Mouse (Mus musculus) embryonic fibroblast, embryonic 13.5 days (primary cell): ENCODE results near the gene Prg3. TPM values are rescaled to one million over a fixed set of nuclear protein-coding genes. Genes with fewer than 3 reads are reported as not detected.

Experiments used
- H3K27ac ChIP-seq: 2 replicates; pipeline ENCODE4 v1.5.1; 2012; ENCODE audit warnings: low read length, control low read depth, inconsistent platforms; ENCODE audit not compliant: insufficient read depth
- H3K4me1 ChIP-seq: 2 replicates; pipeline ENCODE4 v1.6.1; 2011; ENCODE audit warnings: low read length; ENCODE audit not compliant: control insufficient read depth, insufficient read depth
- H3K4me3 ChIP-seq: 2 replicates; pipeline ENCODE4 v1.5.1; 2011; ENCODE audit warnings: mild to moderate bottlenecking, control low read depth, low read length; ENCODE audit not compliant: insufficient read depth
- CTCF ChIP-seq: IDR thresholded peaks from 2 replicates; pipeline ENCODE4 v1.5.1; 2011; ENCODE audit warnings: mild to moderate bottlenecking, control low read depth, low read length, moderate library complexity, borderline replicate concordance; ENCODE audit not compliant: insufficient read depth
- POLR2A ChIP-seq: IDR thresholded peaks from 2 replicates; pipeline ENCODE4 v1.6.1; 2011; ENCODE audit warnings: low read depth, mild to moderate bottlenecking, control low read depth, low read length, moderate library complexity
- polyA plus RNA-seq: library from polyadenylated mRNA; stranded (reverse); fragments of >200 nt; gene quantifications from 2 replicates; pipeline ENCODE4 v1.2.4, GENCODE M21; 2011; ENCODE audit warnings: low read depth; ENCODE audit not compliant: missing spikeins, insufficient read length

The Prg3 gene
- not detected in 2 replicates for polyA plus RNA-seq

GRCm38 (mm10) chr2:84987930-84988329 lies at the start of gene Prg3:
Prg3 (plus strand) TSS chr2:84988215.
- no peak for TF ChIP-seq POLR2A
- TF ChIP-seq CTCF: no peak
- Histone ChIP-seq H3K4me3 (no peak within 1 kb of the TSS), H3K4me1 (no peaks in the 10 kb centered on the region), H3K27ac (no peak within 1 kb of the TSS)

DNA sequence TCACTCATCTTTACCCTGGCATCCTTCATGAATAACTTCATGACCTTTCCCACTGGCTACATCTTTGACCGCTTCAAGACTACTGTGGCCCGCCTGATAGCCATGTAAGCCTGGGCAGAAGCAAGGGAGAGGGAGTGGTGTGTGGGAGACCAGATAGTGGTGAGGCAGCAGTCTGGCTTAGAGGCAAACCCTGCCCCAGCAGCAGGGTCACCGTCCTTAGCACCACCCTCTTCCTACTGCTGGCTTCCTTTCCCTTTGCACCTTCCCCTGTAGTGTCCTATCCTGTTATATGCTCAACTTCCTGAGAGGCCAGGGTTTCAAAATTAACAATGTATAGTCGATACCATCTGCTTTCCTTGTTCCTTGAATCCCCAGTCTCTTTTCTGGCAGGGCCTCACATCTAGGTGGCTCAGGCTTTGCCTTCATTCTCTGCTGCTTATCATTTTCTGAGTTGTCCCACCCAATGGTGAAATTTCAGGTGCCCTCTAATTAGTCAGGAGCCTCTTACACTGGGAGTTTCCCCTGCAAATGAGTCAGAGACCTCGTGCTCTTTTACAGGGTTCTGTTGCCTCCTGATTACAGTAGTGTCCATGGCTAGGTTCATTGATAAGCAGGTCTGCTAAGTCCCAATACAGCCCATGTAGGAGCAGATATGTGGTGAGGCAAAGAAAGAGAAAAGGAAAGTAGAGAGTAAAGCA lies 49.6 kb upstream of the Prg3 start:
- Histone ChIP-seq H3K4me1 (no peaks in the 10 kb centered on the region), H3K4me3 (no peak overlapping the region), H3K27ac (no peak overlapping the region)
- TF ChIP-seq POLR2A (no peak), CTCF (no peak)

DNA sequence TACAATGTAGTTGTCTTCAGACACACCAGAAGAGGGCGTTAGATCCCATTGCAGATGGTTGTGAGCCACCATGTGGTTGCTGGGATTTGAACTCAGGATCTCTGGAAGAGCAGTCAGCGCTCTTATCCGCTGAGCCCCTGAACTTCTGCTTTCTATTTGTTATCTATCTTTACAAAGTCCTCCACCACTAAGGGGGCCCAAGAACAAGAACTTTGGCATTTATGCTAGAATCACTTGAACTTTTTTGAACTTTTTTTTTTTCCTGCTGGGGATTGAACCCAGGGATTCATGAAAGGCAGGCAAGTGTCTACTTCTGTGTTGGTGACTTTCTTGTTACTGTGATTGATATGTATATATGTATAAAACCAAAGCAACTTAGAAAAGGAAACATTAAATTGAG lies 48.7 kb upstream of the Prg3 start:
- no peak overlapping the region for H3K27ac ChIP-seq
- no peak overlapping the region for H3K4me3 ChIP-seq
- TF ChIP-seq POLR2A: no peak
- no peak for TF ChIP-seq CTCF
- no peaks in the 10 kb centered on the region for H3K4me1 ChIP-seq

DNA sequence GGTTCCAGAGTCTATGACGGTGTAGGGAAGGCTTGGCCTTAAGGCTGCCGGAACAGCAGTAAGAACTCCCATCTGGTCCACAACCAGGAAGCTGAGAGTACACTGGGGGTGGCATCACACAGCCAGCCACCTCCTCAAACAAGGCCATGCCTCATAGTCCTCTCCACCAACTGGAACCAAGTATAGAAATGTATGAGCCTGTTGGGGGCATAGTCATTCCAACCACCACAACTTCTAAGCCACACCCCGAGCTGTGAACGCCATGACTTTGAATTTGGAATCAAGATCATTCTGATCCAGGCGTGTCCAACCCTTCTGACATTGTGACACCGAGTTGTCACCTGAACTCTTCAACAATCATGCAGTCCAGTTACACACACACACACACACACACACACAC lies 48.3 kb upstream of the Prg3 start:
- H3K27ac ChIP-seq: no peak overlapping the region
- no peaks in the 10 kb centered on the region for H3K4me1 ChIP-seq
- H3K4me3 ChIP-seq: no peak overlapping the region
- TF ChIP-seq CTCF (no peak), POLR2A (no peak)

- no peak overlapping the region for H3K4me3 ChIP-seq
- H3K27ac ChIP-seq: no peak overlapping the region
- TF ChIP-seq CTCF: no peak
- no peak for TF ChIP-seq POLR2A
- no peaks in the 10 kb centered on the region for H3K4me1 ChIP-seq
Measured at GRCm38 (mm10) chr2:84941332-84941731, 46.7 kb upstream of the Prg3 start.

DNA sequence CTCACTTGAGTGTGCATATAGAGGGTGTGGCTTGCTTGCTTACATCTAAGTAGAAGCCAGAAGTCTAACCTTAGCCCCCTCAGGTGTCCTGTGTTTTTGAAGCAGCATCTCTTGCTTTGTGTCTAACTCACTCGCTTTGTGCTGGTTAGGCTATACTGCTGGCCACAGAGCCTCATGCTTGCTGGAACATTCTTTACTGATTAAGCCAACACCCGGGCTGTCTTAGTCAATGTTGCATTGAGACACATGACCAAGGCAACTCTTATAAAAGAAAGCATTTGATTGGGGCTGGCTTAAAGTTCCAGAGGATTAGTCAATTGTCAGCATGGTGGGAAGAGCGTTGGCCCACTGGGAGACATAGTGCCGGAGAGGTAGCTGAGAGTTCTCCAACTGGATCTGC lies 46.2 kb upstream of the Prg3 start:
- Histone ChIP-seq H3K4me3 (no peak overlapping the region), H3K27ac (no peak overlapping the region), H3K4me1 (no peaks in the 10 kb centered on the region)
- TF ChIP-seq CTCF (no peak), POLR2A (no peak)

- Histone ChIP-seq H3K27ac (no peak overlapping the region), H3K4me1 (no peaks in the 10 kb centered on the region; the same call in 1 of the 2 replicates), H3K4me3 (no peak overlapping the region)
- TF ChIP-seq POLR2A (no peak), CTCF (no peak)
Measured at GRCm38 (mm10) chr2:84947154-84947771, 40.8 kb upstream of the Prg3 start.

DNA sequence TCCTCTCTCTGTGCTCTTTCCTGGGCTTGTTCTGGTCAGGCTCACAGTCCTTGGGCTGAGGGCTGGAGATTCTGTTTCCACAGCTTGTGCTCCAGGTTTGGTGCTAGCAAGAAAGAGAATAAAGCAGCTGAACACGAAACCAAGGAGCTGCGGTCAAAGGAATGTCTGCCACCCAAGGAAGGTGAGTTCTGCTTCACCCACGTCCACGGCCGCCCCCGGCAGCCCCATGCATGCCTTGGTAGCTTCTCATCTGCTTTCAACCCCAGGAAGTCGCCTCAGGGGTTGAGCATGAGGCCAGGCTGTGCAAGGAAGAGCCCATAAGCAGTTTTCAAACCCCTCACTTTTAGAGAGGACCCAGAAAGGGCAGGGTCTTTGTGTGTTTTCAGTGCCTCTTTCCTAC lies 39.8 kb upstream of the Prg3 start:
- H3K4me3 ChIP-seq: no peak overlapping the region
- no peak for TF ChIP-seq CTCF
- no peak for TF ChIP-seq POLR2A
- H3K4me1 ChIP-seq: no peaks in the 10 kb centered on the region; the same call in 1 of the 2 replicates
- H3K27ac ChIP-seq: no peak overlapping the region

DNA sequence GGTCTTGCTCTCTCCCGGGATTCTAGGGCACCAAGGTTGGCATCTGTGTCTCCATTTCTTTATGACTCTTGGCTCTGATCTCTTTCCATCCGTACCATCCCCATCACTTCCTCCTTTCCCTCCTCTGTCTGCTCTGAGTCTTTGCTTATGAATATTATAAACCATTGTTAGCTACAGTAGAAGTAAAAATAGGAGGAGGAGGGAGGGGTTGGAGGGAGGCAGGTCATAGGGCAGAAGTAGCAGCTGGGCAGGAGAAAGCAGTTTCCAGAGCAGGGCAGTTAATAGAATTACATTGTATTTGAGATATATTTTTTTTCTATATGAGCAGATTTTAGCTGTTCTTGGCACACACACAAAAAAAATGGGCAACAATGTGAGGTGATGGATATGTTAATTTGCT lies 39.3 kb upstream of the Prg3 start:
- no peaks in the 10 kb centered on the region; the same call in 1 of the 2 replicates for H3K4me1 ChIP-seq
- H3K27ac ChIP-seq: no peak overlapping the region
- no peak overlapping the region for H3K4me3 ChIP-seq
- no peak for TF ChIP-seq POLR2A

DNA sequence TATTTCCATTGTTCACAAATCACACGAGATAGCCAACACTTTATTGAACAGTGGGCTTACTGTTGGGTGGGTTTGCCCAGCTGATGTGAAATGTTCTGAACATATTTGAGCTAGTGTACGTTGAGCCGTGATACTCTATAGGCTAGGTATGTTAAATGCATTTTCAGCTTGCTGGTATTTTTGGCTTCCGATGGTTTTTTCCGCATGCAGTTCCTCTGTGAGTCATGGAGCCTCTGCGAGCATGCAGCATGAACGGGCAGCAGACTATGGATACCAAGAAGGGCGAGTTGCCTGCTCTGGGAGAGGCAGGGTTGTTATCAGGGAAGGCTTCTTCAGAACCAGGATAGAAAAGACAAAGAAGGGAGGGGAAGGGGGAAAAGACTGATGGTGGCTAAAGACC lies 37.0 kb upstream of the Prg3 start:
- TF ChIP-seq POLR2A (no peak), CTCF (no peak)
- H3K4me3 ChIP-seq: no peak overlapping the region
- H3K27ac ChIP-seq: no peak overlapping the region
- H3K4me1 ChIP-seq: no peaks in the 10 kb centered on the region; the same call in 1 of the 2 replicates

DNA sequence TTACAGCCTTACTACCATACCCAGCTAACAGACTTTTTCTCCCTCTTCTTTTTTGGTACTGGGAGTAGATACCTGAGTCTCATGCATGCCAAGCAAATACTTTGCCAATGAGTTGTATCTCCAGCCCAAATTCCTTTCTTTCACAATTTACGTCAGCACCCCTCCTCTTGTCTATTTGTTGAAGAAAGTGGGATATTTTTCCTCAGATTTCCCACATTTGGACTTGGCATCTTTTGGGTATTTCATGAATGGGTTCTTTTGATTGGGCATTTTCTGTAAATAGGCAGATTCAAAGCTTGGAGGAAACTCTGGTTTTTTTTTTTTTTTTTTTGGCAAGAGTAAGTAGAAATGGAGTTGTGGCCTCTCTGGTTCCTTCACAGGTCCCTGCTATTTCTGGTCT lies 35.8 kb upstream of the Prg3 start:
- TF ChIP-seq CTCF (no peak), POLR2A (no peak)
- no peak overlapping the region for H3K27ac ChIP-seq
- no peak overlapping the region for H3K4me3 ChIP-seq
- H3K4me1 ChIP-seq: no peaks in the 10 kb centered on the region; the same call in 1 of the 2 replicates
